Mouse (Mus musculus): ENCODE data around the gene Gphb5.

Gphb5 gene

DNA sequence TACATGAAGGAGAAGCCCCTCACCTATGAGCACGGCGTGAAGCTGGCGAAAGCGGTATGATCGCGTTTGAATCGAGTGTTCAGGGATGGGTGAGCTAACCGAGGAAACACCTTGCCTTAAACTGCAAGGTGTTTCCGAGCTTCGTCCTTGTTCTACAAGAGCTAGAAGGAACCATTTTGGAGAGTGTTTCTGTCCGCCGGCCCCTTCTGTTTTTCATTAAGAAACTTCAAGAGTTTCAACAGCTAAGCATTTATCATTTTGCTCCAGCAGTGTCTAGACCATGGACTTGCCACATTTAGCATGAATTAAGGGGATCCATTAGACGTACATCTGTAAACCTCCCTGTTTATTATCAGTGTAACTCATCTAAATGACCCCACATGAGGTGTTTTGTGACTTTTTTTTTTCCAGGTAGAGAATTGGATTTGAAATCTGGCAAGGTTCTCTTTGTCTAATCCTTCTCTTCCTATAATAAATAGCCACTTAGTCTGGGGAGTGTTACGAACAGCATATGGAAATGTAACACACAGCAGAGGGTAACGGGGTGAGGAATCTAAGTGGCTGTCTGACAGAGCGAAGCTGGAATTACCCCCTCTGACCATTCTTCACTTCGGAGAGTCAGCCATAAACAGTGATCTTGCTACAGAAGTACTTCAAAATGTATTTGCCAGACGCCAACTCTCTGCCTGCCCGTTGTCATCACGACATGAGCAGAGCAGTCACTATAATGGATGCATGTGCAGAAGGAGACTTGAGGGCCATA is 22.4 kb downstream of the Gphb5 start:
- DNase-seq (ENCODE audit: low read depth), result no peak

DNA sequence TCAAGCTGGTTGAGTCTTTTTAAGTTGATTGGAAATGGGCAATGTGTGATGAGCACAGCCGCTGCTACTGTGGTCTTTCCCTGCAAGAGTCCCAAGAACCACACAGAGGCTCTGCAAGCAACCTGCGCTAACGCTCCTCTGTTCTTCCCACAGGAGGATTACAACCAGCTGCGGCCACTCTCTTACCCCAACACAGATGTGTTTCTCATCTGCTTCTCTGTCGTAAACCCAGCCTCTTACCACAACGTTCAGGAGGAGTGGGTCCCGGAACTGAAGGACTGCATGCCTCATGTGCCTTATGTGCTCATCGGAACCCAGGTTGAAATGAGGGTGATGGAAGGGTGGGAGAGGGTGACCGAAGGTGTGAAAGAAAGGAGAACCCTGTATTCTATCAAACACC is 25.1 kb downstream of the Gphb5 start:
- DNase-seq (ENCODE audit: low read depth), result no peak

- peak; percentile 58 for DNase-seq (ENCODE audit: low read depth)
Measured at GRCm38 (mm10) chr12:75389308-75390135, 27.1 kb downstream of the Gphb5 start.

- no peak for DNase-seq (ENCODE audit: low read depth)
Measured at GRCm38 (mm10) chr12:75388521-75388920, 28.1 kb downstream of the Gphb5 start.

GRCm38 (mm10) chr12:75387846-75388245 is 28.7 kb downstream of the Gphb5 start:
- DNase-seq (ENCODE audit: low read depth), result no peak

DNA sequence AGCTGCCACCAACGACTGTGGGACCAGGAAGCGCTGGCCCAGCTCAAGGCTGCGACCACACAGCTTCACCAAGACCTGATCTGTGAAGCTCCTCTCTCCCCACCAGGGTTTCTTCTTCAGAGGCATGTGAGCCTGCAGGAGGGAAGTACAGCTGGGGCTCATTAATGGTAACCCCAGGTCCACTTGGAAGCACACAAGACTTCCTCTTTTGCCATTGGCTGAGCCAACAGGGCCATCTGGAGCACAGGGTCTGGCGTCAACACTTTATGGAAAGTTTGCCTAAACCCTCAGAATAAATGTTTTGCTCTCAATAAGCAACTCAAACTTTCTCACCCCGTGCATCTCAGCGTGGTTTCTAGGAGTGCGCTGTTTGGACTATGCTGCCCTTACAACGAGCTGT is 29.4 kb downstream of the Gphb5 start:
- DNase-seq (ENCODE audit: low read depth), result no peak

GRCm38 (mm10) chr12:75386731-75387130 is 29.9 kb downstream of the Gphb5 start:
- no peak for DNase-seq (ENCODE audit: low read depth)

GRCm38 (mm10) chr12:75376126-75376525 is 40.5 kb downstream of the Gphb5 start:
- no peak for DNase-seq (ENCODE audit: low read depth)

DNA sequence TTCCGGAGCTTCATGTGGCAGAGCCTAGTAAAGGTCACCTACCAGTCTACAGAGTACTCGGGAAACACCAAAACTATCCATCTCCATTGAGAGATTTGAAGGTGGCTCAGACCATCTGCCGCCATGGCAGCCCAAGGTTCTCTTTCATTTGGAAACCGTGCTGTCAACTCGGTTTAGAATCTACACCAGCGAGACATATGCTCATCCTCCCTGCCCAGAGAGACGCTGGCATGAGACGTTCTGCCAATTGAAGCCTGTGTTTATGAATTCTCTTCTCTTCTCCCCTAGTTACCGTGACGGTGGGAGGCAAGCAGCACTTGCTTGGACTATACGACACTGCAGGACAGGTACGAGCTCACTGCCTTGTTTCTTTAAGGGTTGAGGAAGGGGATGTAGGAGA is 41.5 kb downstream of the Gphb5 start:
- no peak for DNase-seq (ENCODE audit: low read depth)

GRCm38 (mm10) chr12:75374437-75374836 is 42.1 kb downstream of the Gphb5 start:
- DNase-seq (ENCODE audit: low read depth), result no peak

- no peak for DNase-seq (ENCODE audit: low read depth)
Measured at GRCm38 (mm10) chr12:75369418-75369851, 47.1 kb downstream of the Gphb5 start.

- no peak for DNase-seq (ENCODE audit: low read depth)
Measured at GRCm38 (mm10) chr12:75368527-75368926, 48.1 kb downstream of the Gphb5 start.

GRCm38 (mm10) chr12:75367371-75367770 is 49.2 kb downstream of the Gphb5 start:
- no peak for DNase-seq (ENCODE audit: low read depth)

GRCm38 (mm10) chr12:75365621-75366124 is 50.9 kb downstream of the Gphb5 start:
- no peak for DNase-seq (ENCODE audit: low read depth)

GRCm38 (mm10) chr12:75364416-75364815 is 52.2 kb downstream of the Gphb5 start:
- no peak for DNase-seq (ENCODE audit: low read depth)

- no peak for DNase-seq (ENCODE audit: low read depth)
Measured at GRCm38 (mm10) chr12:75362456-75362855, 54.1 kb downstream of the Gphb5 start.
